Mouse (Mus musculus) small intestine, adult 2 months (tissue): ENCODE data around the gene Cacng2. TPM values are rescaled to one million over a fixed set of nuclear protein-coding genes. Genes with fewer than 3 reads are reported as not detected.

Experiments used
- H3K27ac ChIP-seq: fragments of 200-500 bp; 2 replicates; pipeline ENCODE4 v1.5.1; 2012; ENCODE audit warnings: low read depth, low read length, control low read depth, inconsistent platforms; ENCODE audit not compliant: insufficient read depth
- H3K27me3 ChIP-seq: fragments of 200-500 bp; 2 replicates; pipeline ENCODE4 v1.6.1; 2012; ENCODE audit warnings: mild to moderate bottlenecking, moderate library complexity, low read length, inconsistent platforms; ENCODE audit not compliant: control insufficient read depth, insufficient read depth
- H3K36me3 ChIP-seq: fragments of 200-500 bp; 2 replicates; pipeline ENCODE4 v1.6.1; 2012; ENCODE audit warnings: mild to moderate bottlenecking, low read length, control low read depth, inconsistent platforms; ENCODE audit not compliant: control insufficient read depth, insufficient read depth
- H3K4me1 ChIP-seq: fragments of 200-500 bp; 2 replicates; pipeline ENCODE4 v1.6.1; 2012; ENCODE audit warnings: low read length, inconsistent platforms, mixed read lengths; ENCODE audit not compliant: control insufficient read depth, insufficient read depth, insufficient read length
- H3K4me3 ChIP-seq: fragments of 200-500 bp; 2 replicates; pipeline ENCODE4 v1.5.1; 2012; ENCODE audit warnings: low read depth, mild to moderate bottlenecking, control low read depth, inconsistent platforms, low read length, moderate library complexity
- CTCF ChIP-seq: fragments of 200-500 bp; IDR thresholded peaks from 2 replicates; pipeline ENCODE4 v1.5.1; 2012; ENCODE audit warnings: low read depth, mild to moderate bottlenecking, control low read depth, inconsistent platforms, low read length, moderate library complexity, mixed read lengths; ENCODE audit not compliant: insufficient replicate concordance, insufficient read length; ENCODE audit errors: extremely low read depth
- POLR2A ChIP-seq: fragments of 200-500 bp; IDR thresholded peaks from 2 replicates; pipeline ENCODE4 v1.6.1; 2012; ENCODE audit warnings: low read depth, mild to moderate bottlenecking, control low read depth, inconsistent platforms, low read length, moderate library complexity
- WGBS: fragments of 180-500 bp; shearing (Covaris S2); methylation state at CpG from one replicate; pipeline ENCODE4 v1.1.7; 2018; 5-methylcytosine and 5-hydroxymethylcytosine counted together
- polyA plus RNA-seq: library from polyadenylated mRNA; depleted of rRNA; stranded (reverse); fragments of >200 nt; gene quantifications from 2 replicates; pipeline ENCODE4 v1.2.3, GENCODE M21; 2012

Gene Cacng2
- polyA plus RNA-seq, 1 experiment: 0.04 TPM

DNA sequence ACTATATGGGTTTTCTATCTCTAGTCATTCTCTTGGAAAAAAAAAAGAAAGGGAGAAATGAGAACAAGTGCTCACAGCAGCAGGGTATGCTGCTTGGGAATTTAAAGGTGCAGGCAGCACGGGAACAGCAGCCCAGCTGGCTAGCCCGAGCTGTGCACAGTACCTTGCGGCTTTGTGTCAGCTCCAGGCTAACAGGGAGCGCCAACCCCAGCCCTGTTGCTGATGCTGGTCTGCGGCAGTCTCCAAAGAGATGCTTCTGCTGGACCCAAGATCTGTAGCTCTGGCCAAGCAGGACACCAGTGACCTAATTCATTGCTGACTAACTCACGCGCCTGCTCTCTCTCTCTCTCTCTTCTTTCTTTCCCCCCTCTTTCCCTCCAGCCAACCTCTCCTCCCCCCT, 74.5 kb downstream of the Cacng2 start:
- Histone ChIP-seq H3K4me3 (no peak overlapping the region), H3K27me3 (no peaks in the 10 kb centered on the region), H3K27ac (no peak overlapping the region), H3K36me3 (no peaks in the 10 kb centered on the region), H3K4me1 (no peaks in the 10 kb centered on the region)
- WGBS: 66% methylated on average over 7 of the region's 7 CpGs
- TF ChIP-seq CTCF (no peak), POLR2A (no peak)

DNA sequence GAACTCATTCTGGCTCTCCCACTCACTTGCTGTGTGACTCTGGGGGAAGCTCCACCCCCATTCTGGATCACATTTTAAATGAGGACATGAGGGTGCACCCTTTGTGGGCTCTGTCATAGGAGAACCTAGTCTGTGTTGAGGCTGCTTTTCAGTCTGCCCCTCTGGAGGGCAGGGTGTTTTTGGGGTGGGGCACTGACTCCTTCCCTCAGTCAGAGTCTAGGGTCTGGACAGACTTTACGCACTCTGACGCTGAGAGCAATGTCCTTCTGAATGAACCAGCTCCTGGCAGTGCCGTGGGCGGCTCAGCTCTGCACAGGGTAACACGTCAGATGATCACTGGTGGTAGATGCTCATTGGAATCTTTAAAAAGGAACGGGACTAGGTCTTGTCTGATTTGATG, 75.0 kb downstream of the Cacng2 start:
- TF ChIP-seq CTCF (no peak), POLR2A (no peak)
- H3K4me1 ChIP-seq: no peaks in the 10 kb centered on the region
- no peaks in the 10 kb centered on the region for H3K36me3 ChIP-seq
- 74% methylated on average over 6 of the region's 6 CpGs for WGBS
- no peak overlapping the region for H3K27ac ChIP-seq
- no peaks in the 10 kb centered on the region for H3K27me3 ChIP-seq
- H3K4me3 ChIP-seq: no peak overlapping the region

DNA sequence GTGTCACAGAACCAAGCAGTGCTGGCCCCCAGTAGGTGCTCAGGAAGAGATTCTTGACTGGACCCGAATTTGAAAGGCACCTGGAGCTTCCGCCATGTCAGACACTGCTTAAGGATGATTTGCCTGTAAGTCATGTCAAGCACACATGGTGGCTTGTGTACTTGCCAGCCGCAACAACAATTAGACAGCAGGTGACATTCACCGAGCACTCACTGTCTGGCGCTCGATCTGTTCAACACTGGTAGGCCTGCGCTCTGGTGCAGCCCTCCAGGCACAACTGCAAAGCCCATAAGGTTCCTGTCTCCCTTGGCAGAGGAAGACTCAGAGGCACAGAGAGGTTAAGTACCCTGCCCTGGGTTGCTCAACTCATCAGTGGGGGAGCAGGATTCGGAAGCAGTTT, 77.1 kb downstream of the Cacng2 start:
- H3K27me3 ChIP-seq: no peaks in the 10 kb centered on the region
- 83% methylated on average over 8 of the region's 8 CpGs for WGBS
- no peak overlapping the region for H3K4me3 ChIP-seq
- H3K36me3 ChIP-seq: no peaks in the 10 kb centered on the region
- H3K4me1 ChIP-seq: no peaks in the 10 kb centered on the region
- TF ChIP-seq CTCF (no peak), POLR2A (no peak)
- H3K27ac ChIP-seq: no peak overlapping the region

DNA sequence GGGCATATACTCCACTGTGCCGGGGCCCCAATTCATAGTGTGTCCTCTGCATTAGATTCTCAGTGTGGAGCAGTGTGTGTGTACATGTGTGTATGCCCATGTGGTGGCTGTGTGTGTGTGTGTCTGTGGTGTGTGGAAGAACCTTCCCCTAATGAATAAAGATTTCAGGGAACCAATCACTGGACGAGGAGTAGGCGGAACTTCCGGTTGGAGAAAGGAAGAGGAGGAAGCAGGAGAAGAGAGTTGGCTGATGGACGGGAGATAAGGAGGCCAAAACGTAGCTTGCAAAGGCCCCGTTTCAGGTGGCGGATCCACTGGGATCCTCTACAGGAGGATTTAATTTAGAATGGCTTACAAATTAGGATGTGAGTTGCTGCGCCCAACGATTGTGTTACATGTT, 82.2 kb downstream of the Cacng2 start:
- 81% methylated on average over 10 of the region's 10 CpGs for WGBS
- H3K4me1 ChIP-seq: no peaks in the 10 kb centered on the region
- no peak for TF ChIP-seq POLR2A
- no peak for TF ChIP-seq CTCF
- no peaks in the 10 kb centered on the region for H3K36me3 ChIP-seq
- no peak overlapping the region for H3K27ac ChIP-seq
- H3K27me3 ChIP-seq: no peaks in the 10 kb centered on the region
- H3K4me3 ChIP-seq: no peak overlapping the region

DNA sequence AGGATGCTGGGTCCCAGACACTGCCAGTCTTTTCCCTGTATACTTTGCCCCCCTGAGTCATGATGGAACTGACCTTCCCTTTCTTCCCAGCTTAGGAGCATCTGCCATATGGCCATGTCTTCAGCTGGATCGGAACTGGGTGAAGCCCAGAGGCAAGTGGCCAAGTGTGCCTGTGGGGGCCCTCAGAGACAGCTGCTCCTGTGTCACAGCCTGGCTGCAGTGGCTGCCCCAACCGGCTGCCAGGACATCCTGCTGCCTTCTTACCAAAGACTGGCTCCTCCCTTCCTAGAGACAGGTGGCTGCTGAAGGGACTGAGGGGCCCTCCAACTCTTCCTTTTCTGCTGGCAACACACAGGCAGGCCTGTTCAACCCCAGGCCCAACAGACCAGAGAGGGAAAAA, 83.2 kb downstream of the Cacng2 start:
- H3K4me3 ChIP-seq: no peak overlapping the region
- no peak overlapping the region for H3K27ac ChIP-seq
- no peaks in the 10 kb centered on the region for H3K4me1 ChIP-seq
- H3K36me3 ChIP-seq: no peaks in the 10 kb centered on the region
- WGBS: 61% methylated on average over 2 of the region's 2 CpGs
- no peaks in the 10 kb centered on the region for H3K27me3 ChIP-seq
- no peak for TF ChIP-seq CTCF
- no peak for TF ChIP-seq POLR2A

DNA sequence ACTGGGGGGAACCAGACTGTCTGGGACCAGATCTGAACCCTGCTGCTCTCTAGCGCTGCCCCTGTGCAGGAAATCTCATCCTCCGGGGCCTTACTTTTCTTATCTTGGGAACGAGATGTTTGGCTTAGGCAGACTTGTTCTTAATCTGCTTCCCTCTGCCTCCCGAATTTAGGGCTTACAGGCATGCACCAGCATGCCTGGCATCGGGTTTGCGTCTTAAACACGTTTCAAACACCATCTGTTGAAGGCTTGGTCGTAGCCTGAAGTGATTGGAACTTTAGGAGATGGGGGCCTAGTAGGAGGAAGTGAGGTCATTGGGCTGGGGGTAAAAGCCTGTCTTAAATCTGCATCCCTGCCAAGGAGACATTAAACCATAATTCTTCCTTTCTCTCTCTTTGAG, 89.9 kb downstream of the Cacng2 start:
- Histone ChIP-seq H3K27me3 (no peaks in the 10 kb centered on the region), H3K4me1 (no peaks in the 10 kb centered on the region), H3K36me3 (no peaks in the 10 kb centered on the region), H3K4me3 (no peak overlapping the region), H3K27ac (no peak overlapping the region)
- TF ChIP-seq POLR2A (no peak), CTCF (no peak)
- WGBS: 65% methylated on average over 8 of the region's 8 CpGs

DNA sequence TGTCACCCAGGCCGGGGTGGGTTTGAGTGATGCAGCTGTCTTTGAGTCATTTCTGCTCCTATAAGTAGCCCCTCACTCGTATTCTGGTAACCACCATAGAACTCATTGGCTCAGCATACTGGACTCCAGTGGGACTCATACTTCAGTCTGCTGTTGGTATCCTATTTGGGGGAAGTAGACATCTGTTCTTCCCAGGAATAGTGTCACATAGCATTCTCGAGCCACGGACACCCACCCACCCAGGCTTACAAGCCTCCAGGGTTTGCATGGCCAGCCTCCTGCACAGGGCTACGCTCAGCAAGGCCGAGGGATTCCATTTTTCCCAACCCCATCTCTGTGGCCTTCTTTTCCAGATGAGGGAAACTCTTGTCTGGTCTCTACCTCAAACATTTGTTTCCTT, 93.3 kb downstream of the Cacng2 start:
- Histone ChIP-seq H3K36me3 (no peaks in the 10 kb centered on the region), H3K4me3 (no peak overlapping the region), H3K27me3 (no peaks in the 10 kb centered on the region), H3K27ac (no peak overlapping the region), H3K4me1 (no peaks in the 10 kb centered on the region)
- TF ChIP-seq POLR2A: no peak
- no peak for TF ChIP-seq CTCF
- WGBS: 75% methylated on average over 6 of the region's 6 CpGs

DNA sequence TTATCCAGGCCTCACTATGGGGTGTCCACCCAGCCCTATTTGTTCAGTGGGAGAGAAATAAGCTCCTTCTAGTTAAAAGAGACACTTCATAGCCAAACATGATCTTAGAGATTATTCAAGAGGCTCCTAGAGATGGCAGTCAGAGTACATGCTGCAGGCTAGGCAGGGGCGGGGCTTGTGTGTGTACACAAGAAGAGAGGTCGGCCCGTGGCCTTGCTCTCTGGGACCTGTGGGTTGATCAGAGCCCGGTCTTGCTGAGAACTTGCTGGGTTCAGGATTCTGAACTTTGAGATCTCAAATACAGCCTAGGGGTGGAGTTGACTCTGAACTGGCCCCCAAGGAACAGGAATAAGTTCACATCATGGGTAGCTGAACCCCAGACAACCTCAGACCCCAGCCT, 95.6 kb downstream of the Cacng2 start:
- no peaks in the 10 kb centered on the region for H3K4me1 ChIP-seq
- 39% methylated on average over 4 of the region's 4 CpGs for WGBS
- no peak overlapping the region for H3K27ac ChIP-seq
- no peaks in the 10 kb centered on the region for H3K27me3 ChIP-seq
- TF ChIP-seq CTCF (no peak), POLR2A (no peak)
- H3K36me3 ChIP-seq: no peaks in the 10 kb centered on the region
- no peak overlapping the region for H3K4me3 ChIP-seq
